Mouse (Mus musculus) frontal cortex, postnatal 36 days (tissue): ENCODE data around the gene Shmt2.
A peak's percentile ranks its signal among the peaks of the same experiment; 100 is the strongest.

ENCODE experiments used
- DNase-seq, 2 experiments: peaks; one replicate each; pipeline ENCODE4 v3.0.0; 2022; ENCODE audit warnings: low spot score in 2 of 2

The Shmt2 gene

GRCm38 (mm10) chr10:127534036-127534928 is 12.0 kb upstream of the Shmt2 start, which contains the start of gene Nxph4:
Gene Nxph4 (minus strand): TSS chr10:127534559.
- DNase-seq: no peak

GRCm38 (mm10) chr10:127531548-127531947 is 9.3 kb upstream of the Shmt2 start:
- no peak for DNase-seq

GRCm38 (mm10) chr10:127530945-127531344 is 8.7 kb upstream of the Shmt2 start:
- no peak for DNase-seq

GRCm38 (mm10) chr10:127527481-127527880 is 5.2 kb upstream of the Shmt2 start:
- no peak for DNase-seq

- DNase-seq: no peak
These were observed 4.4 kb upstream of the Shmt2 start for GRCm38 (mm10) chr10:127526681-127527080.

- DNase-seq: no peak
These were observed 3.8 kb upstream of the Shmt2 start for GRCm38 (mm10) chr10:127526048-127526447.

GRCm38 (mm10) chr10:127524646-127525255 is 2.5 kb upstream of the Shmt2 start:
- no peak for DNase-seq

- no peak for DNase-seq
These were observed 598 bp downstream of the Shmt2 start for GRCm38 (mm10) chr10:127521611-127522080.

GRCm38 (mm10) chr10:127520714-127521357 is 1.4 kb downstream of the Shmt2 start:
- no peak for DNase-seq

GRCm38 (mm10) chr10:127519903-127520713 is 2.1 kb downstream of the Shmt2 start:
- no peak for DNase-seq

- DNase-seq: no peak
These were observed 3.1 kb downstream of the Shmt2 start for GRCm38 (mm10) chr10:127519041-127519701.

- DNase-seq: no peak
These were observed 4.3 kb downstream of the Shmt2 start for GRCm38 (mm10) chr10:127517941-127518340.

GRCm38 (mm10) chr10:127516576-127517260 is 5.5 kb downstream of the Shmt2 start:
- DNase-seq: no peak

- DNase-seq: no peak
These were observed 6.2 kb downstream of the Shmt2 start for GRCm38 (mm10) chr10:127515983-127516459.

- no peak for DNase-seq
These were observed 6.8 kb downstream of the Shmt2 start for GRCm38 (mm10) chr10:127515271-127515982.

GRCm38 (mm10) chr10:127514764-127515163 is 7.5 kb downstream of the Shmt2 start, which contains the start of gene Ndufa4l2:
Gene Ndufa4l2 (plus strand): TSS chr10:127514967.
- DNase-seq: no peak

GRCm38 (mm10) chr10:127514111-127514698 is 8.0 kb downstream of the Shmt2 start:
- no peak for DNase-seq

GRCm38 (mm10) chr10:127513501-127514091 is 8.6 kb downstream of the Shmt2 start:
- no peak for DNase-seq

GRCm38 (mm10) chr10:127512813-127513212 is 9.4 kb downstream of the Shmt2 start:
- peak; percentile 97 to 98 for DNase-seq
